Mouse (Mus musculus) left cerebral cortex, adult 2 months (tissue): ENCODE measurements around the gene Eomes. TPM values are rescaled to one million over a fixed set of nuclear protein-coding genes. Genes with fewer than 3 reads are reported as not detected.

Experiments used
- DNase-seq, 2 experiments: peaks; one replicate each; pipeline ENCODE4 v3.0.0; 2021 to 2022; ENCODE audit warnings: low spot score in 2 of 2, mixed read lengths in 1 of 2; ENCODE audit errors: extremely low spot score in 1 of 2
- H3K27ac ChIP-seq: fragments of 200-600 bp; 2 replicates; pipeline ENCODE4 v1.8.1; 2022
- H3K4me3 ChIP-seq: fragments of 200-600 bp; 2 replicates; pipeline ENCODE4 v1.8.1; 2022
- CTCF ChIP-seq: fragments of 200-600 bp; IDR thresholded peaks from 2 replicates; pipeline ENCODE4 v1.8.1; 2022; ENCODE audit warnings: antibody characterized with exemption, mild to moderate bottlenecking, moderate library complexity
- intact Hi-C: fragments of 180-260 bp; cut with DNase I; formaldehyde crosslinking; loops from one replicate; pipeline ENCODE4 v1.15.1; 2025
- total RNA-seq, 2 experiments: library from RNA; stranded (reverse); gene quantifications; 2 replicates each; pipeline ENCODE4 v1.2.3; 2021

The Eomes gene
- total RNA-seq, 2 experiments from 2014 or later = 0.16 TPM; not detected in 1

GRCm38 (mm10) chr9:118477281-118477931 is 606 bp upstream of the Eomes start:
- TF ChIP-seq CTCF = no peak
- peak overlapping the region; percentile 11; the same call in 1 of the 2 replicates for H3K4me3 ChIP-seq
- intact Hi-C loops = no loop called here
- no peak overlapping the region for H3K27ac ChIP-seq
- no peak for DNase-seq

DNA sequence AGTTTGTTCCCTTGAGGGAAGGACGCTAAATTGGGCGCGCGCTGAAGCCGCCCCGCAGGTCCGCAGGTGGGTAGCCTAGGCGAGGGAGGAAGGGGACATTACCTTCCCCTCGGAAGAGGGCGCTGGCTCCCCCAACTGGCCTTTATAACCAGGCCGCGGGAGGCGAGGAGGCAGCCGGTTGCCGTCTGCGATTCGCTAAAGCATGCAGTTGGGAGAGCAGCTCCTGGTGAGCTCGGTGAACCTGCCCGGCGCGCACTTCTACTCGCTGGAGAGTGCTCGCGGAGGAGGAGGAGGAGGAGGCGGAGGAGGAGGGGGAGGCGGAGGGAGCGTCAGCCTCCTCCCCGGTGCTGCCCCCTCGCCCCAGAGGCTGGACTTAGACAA is 436 bp downstream of the Eomes start:
- DNase-seq = no peak
- intact Hi-C loops = no loop called here
- TF ChIP-seq CTCF = no peak
- Histone ChIP-seq H3K4me3 (peak overlapping the region; percentile 35), H3K27ac (no peak overlapping the region)

- Histone ChIP-seq H3K4me3 (peak overlapping the region; percentile 35), H3K27ac (no peak overlapping the region)
- intact Hi-C loops = no loop called here
- no peak for DNase-seq
- TF ChIP-seq CTCF = peak; percentile 45
Observed at GRCm38 (mm10) chr9:118478839-118479507, 961 bp downstream of the Eomes start.

- TF ChIP-seq CTCF = no peak
- Histone ChIP-seq H3K27ac (no peak overlapping the region), H3K4me3 (no peak overlapping the region)
- intact Hi-C loops = no loop called here
- no peak for DNase-seq
Observed at GRCm38 (mm10) chr9:118479508-118480291, 1.7 kb downstream of the Eomes start.

- DNase-seq = no peak
- no peak for TF ChIP-seq CTCF
- intact Hi-C loops = no loop called here
- no peak overlapping the region for H3K4me3 ChIP-seq
- H3K27ac ChIP-seq = no peak overlapping the region
Observed at GRCm38 (mm10) chr9:118480292-118480690, 2.3 kb downstream of the Eomes start.

GRCm38 (mm10) chr9:118482210-118482609 is 4.2 kb downstream of the Eomes start:
- intact Hi-C loops = no loop called here

DNA sequence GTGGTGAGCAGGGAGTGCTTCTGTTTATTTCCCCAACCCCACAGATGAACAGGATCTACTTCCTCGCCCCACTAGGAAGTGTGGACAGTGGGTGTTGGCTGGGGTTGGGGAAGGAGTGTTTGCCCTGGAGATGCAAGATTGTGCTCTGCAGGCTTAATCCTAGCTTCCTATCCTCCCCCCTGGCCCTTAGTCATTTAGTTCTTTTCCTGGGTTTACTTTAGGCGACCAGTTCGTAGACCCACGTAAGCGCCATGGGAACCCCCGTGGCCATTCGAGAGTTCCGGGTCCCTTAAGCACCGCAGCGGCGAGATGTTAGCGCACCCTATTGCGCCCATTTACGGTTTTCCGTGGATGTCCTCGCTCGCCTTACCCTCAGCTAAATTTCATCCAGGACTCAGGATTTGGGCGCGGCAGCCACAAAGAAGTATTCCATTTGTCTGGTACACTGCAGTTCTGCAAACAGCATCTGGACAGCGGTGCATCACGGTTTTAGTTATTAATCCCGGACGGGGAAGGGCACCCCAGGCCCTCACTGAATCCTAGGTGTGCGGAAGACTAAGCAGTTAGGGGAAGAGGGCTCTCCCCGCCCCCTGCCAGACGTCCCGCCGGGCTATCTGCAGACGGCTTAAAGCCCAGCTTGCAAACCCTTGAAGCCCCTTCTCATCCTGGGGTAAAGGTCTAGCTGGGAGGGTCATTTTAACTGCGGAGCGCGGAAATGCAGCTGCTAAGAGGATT is 8.5 kb downstream of the Eomes start:
- intact Hi-C loops = no loop called here
- Histone ChIP-seq H3K27ac (no peak overlapping the region), H3K4me3 (no peak overlapping the region)
- DNase-seq = no peak
- TF ChIP-seq CTCF = no peak

More at GRCm38 (mm10) chr9:118482210-118482609, 4.2 kb downstream of the Eomes start:
- DNase-seq = no peak
- Histone ChIP-seq H3K4me3 (no peak overlapping the region), H3K27ac (no peak overlapping the region)
- no peak for TF ChIP-seq CTCF

DNA sequence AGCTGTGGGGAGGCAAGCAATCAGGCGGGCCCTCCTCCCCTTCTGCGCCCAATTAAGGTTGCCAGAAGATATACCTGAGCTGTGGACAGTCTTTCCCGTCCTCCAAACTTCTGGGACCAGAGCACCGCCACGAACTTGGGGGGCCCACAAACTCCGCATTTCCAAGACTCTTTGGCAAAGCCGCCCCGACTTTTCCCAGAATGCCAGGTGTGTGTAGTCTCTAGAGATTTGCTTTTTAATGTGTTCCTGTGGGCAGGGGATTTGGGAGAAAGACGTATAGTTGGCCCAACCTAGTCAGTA is 9.0 kb downstream of the Eomes start:
- no peak for TF ChIP-seq CTCF
- Histone ChIP-seq H3K4me3 (no peak overlapping the region), H3K27ac (no peak overlapping the region)
- intact Hi-C loops = no loop called here
- no peak for DNase-seq

GRCm38 (mm10) chr9:118487636-118488035 is 9.6 kb downstream of the Eomes start:
- TF ChIP-seq CTCF = no peak
- Histone ChIP-seq H3K27ac (no peak overlapping the region), H3K4me3 (peak overlapping the region; percentile 24)
- DNase-seq = no peak
- intact Hi-C loops = no loop called here

GRCm38 (mm10) chr9:118488138-118488895 is 10.3 kb downstream of the Eomes start:
- no peak overlapping the region for H3K27ac ChIP-seq
- TF ChIP-seq CTCF = peak; percentile 45
- intact Hi-C loops = no loop called here
- no peak for DNase-seq
- H3K4me3 ChIP-seq = peak overlapping the region; percentile 24

DNA sequence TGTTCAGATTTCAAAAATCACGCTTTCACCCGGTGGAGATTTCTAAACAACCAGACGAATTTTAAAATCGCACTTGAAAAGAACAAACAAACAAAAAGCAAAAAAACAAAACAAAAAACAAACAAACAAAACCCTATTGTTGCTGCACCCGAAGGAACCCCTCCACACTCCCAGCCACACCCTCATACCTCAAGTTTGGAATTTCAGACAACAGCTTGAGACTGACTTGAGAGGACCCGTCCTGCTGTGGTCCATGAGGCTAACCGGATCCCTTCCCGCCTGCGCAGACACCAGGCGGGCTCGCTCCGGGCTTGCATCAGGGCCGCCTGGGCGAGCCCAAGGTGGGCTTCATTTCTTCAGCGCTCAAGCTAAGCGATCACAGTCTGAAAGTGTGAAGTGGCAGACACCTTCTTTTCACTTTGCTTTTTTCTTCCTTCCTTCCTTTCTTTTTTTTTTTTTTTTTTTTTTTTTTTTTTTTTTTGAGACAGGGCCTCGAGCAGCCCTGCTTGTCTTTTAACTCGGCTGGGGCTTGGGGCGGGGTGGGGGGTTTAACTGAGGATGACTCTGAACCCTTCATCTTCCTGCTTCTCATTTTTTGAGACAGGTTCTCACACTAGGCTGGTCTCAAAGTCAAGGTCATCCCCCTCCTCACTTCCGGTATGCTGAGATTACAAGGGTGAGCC is 11.0 kb downstream of the Eomes start:
- no peak for TF ChIP-seq CTCF
- Histone ChIP-seq H3K27ac (no peak overlapping the region), H3K4me3 (0 out of 2 replicates have a peak overlapping the region, but pooled peaks have one; percentile 6)
- intact Hi-C loops = loop anchor here (1.0 kb wide), 2 partner anchors 390 to 436 kb away; no protein-coding TSS in a partner anchor
- DNase-seq = no peak
